Mouse (Mus musculus): ENCODE results near the gene Itm2b. TPM values are rescaled to one million over a fixed set of nuclear protein-coding genes. Genes with fewer than 3 reads are reported as not detected.

Itm2b gene
- polyA plus RNA-seq, 1 experiment from 2014 or later = 883 TPM

DNA sequence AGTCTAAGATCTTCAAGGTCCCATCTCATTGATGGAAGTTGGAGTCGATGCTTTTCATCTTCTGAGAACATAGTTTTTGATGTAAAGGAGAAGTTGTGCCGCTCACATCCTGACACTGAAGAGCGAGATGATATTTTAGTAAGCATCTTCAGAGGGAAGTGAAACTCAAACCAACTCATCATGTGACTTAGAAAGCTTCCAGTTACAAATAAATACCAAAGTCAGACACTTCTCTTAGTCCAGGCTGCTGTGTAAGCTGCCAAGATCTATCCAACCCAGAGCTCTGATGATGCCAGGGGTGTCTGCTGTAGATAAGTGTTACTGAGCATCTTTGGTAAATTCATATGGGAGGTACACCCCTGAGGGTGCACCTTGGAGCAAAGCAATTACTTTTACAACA, 51.2 kb downstream of the Itm2b start:
- Histone ChIP-seq H3K9ac (ENCODE audit: low read length) (no peak overlapping the region), H3K27me3 (ENCODE audit: control insufficient read depth, insufficient read depth, low read length) (no peaks in the 10 kb centered on the region), H3K27ac (replicated peaks in 1 of 2; ENCODE audit: control insufficient read depth in 1 of 2, insufficient read depth in 1 of 2, low read depth in 2 of 2, low read length in 2 of 2) (no peak overlapping the region), H3K9me3 (ENCODE audit: control insufficient read depth, low read length) (no peaks in the 10 kb centered on the region), H3K4me1 (ENCODE audit: control insufficient read depth in 2 of 2, insufficient read depth in 2 of 2, low read length in 2 of 2) (no peaks in the 10 kb centered on the region), H3K4me2 (ENCODE audit: low read length) (no peak overlapping the region), H3K4me3 (ENCODE audit: control insufficient read depth in 1 of 2, insufficient read depth in 1 of 2, low read depth in 1 of 2, low read length in 2 of 2) (no peak overlapping the region), H3K36me3 (ENCODE audit: control insufficient read depth, insufficient read depth, low read length) (no peaks in the 10 kb centered on the region)
- 83% methylated on average over 3 of the region's 3 CpGs for WGBS
- no peak for ATAC-seq (ENCODE audit: insufficient number of reproducible peaks, insufficient read depth, low FRiP score, low read depth)

DNA sequence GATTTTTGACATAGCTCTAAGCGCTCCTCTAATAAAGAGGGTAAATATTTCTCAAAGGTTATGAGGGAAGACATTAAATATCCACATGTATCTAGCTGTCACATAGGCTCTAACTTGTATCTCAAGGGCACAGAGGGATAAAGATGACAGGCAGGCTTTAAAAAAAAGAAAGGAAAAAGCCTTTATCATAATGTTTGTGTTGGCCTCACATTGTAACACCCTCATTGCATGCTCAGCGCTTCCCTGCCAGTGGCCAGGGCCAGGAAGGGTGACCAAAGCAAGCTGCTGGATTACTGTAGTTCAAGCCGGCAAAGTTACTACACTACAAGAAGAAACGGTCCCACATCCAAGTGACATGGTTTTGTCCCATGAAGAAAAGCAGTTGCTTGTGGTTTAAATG, 53.7 kb downstream of the Itm2b start:
- ATAC-seq (ENCODE audit: insufficient number of reproducible peaks, insufficient read depth, low FRiP score, low read depth) = no peak

DNA sequence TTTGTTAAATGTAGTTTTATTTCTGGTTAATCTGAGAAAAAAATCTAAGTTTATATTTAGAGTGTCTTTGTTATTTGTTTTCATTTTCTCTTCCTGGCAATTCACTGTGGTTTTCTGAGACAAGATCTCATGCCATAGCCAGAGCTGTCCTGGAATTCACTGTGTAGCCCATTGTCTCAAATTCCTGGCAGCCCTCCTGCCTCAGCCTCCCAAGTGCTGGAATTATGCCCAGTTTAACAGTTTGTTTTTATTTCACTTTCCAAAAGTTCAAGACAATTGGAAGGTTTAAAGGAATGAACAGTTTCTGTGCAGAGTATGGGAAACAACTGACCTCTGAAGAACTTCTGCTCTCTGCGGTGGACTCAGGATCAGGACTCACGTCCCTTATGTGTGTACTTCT, 55.2 kb downstream of the Itm2b start:
- Histone ChIP-seq H3K27ac (replicated peaks in 1 of 2; ENCODE audit: control insufficient read depth in 1 of 2, insufficient read depth in 1 of 2, low read depth in 2 of 2, low read length in 2 of 2) (no peak overlapping the region), H3K9me3 (ENCODE audit: control insufficient read depth, low read length) (no peaks in the 10 kb centered on the region), H3K27me3 (ENCODE audit: control insufficient read depth, insufficient read depth, low read length) (no peaks in the 10 kb centered on the region), H3K36me3 (ENCODE audit: control insufficient read depth, insufficient read depth, low read length) (no peaks in the 10 kb centered on the region), H3K4me3 (ENCODE audit: control insufficient read depth in 1 of 2, insufficient read depth in 1 of 2, low read depth in 1 of 2, low read length in 2 of 2) (no peak overlapping the region), H3K9ac (ENCODE audit: low read length) (no peak overlapping the region), H3K4me1 (ENCODE audit: control insufficient read depth in 2 of 2, insufficient read depth in 2 of 2, low read length in 2 of 2) (peaks cover 3 to 9% of the 10 kb centered on the region in 2 experiments; a peak in 1 of 4 replicates), H3K4me2 (ENCODE audit: low read length) (no peak overlapping the region)
- no peak for ATAC-seq (ENCODE audit: insufficient number of reproducible peaks, insufficient read depth, low FRiP score, low read depth)
- WGBS = 77% methylated on average over 2 of the region's 2 CpGs

More for the DNA sequence above, 53.7 kb downstream of the Itm2b start:
- H3K4me3 ChIP-seq (ENCODE audit: control insufficient read depth in 1 of 2, insufficient read depth in 1 of 2, low read depth in 1 of 2, low read length in 2 of 2) = no peak overlapping the region
- H3K4me2 ChIP-seq (ENCODE audit: low read length) = no peak overlapping the region
- H3K9ac ChIP-seq (ENCODE audit: low read length) = no peak overlapping the region
- WGBS = 65% methylated on average over 4 of the region's 4 CpGs
- H3K4me1 ChIP-seq (ENCODE audit: control insufficient read depth in 2 of 2, insufficient read depth in 2 of 2, low read length in 2 of 2) = peaks cover 3 to 8% of the 10 kb centered on the region in 2 experiments; a peak in 1 of 4 replicates
- no peaks in the 10 kb centered on the region for H3K36me3 ChIP-seq (ENCODE audit: control insufficient read depth, insufficient read depth, low read length)
- no peaks in the 10 kb centered on the region for H3K9me3 ChIP-seq (ENCODE audit: control insufficient read depth, low read length)
- H3K27me3 ChIP-seq (ENCODE audit: control insufficient read depth, insufficient read depth, low read length) = no peaks in the 10 kb centered on the region
- H3K27ac ChIP-seq (replicated peaks in 1 of 2; ENCODE audit: control insufficient read depth in 1 of 2, insufficient read depth in 1 of 2, low read depth in 2 of 2, low read length in 2 of 2) = no peak overlapping the region

DNA sequence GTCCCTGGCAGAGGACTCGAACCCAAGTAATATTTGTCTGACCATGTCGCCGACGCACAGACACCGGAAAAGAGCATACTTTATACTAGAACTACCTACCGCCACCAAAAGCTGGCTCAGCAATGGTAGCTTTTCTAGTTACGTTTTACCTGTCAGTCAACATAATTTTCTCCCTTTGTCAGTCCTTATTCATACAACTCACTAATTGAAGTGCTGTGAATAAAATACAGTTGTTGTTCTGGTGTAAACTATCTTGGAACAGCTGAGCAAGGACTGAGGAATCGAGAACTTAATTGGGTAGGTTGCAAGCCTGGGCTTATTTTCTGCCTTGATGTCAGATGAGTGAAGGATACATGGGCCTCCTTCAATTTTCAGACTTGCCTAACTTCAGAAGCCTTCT, 58.6 kb downstream of the Itm2b start:
- Histone ChIP-seq H3K27me3 (ENCODE audit: control insufficient read depth, insufficient read depth, low read length) (no peaks in the 10 kb centered on the region), H3K4me2 (ENCODE audit: low read length) (peak overlapping the region; percentile 74), H3K4me1 (ENCODE audit: control insufficient read depth in 2 of 2, insufficient read depth in 2 of 2, low read length in 2 of 2) (peaks cover 3 to 13% of the 10 kb centered on the region in 2 experiments; a peak in 1 of 4 replicates), H3K9ac (ENCODE audit: low read length) (peak overlapping the region; percentile 87), H3K36me3 (ENCODE audit: control insufficient read depth, insufficient read depth, low read length) (no peaks in the 10 kb centered on the region), H3K27ac (replicated peaks in 1 of 2; ENCODE audit: control insufficient read depth in 1 of 2, insufficient read depth in 1 of 2, low read depth in 2 of 2, low read length in 2 of 2) (peak overlapping the region; percentile 54 to 91), H3K9me3 (ENCODE audit: control insufficient read depth, low read length) (no peaks in the 10 kb centered on the region), H3K4me3 (ENCODE audit: control insufficient read depth in 1 of 2, insufficient read depth in 1 of 2, low read depth in 1 of 2, low read length in 2 of 2) (peak overlapping the region; percentile 97 to 100)
- WGBS = 11% methylated on average over 8 of the region's 8 CpGs
- ATAC-seq (ENCODE audit: insufficient number of reproducible peaks, insufficient read depth, low FRiP score, low read depth) = no peak

DNA sequence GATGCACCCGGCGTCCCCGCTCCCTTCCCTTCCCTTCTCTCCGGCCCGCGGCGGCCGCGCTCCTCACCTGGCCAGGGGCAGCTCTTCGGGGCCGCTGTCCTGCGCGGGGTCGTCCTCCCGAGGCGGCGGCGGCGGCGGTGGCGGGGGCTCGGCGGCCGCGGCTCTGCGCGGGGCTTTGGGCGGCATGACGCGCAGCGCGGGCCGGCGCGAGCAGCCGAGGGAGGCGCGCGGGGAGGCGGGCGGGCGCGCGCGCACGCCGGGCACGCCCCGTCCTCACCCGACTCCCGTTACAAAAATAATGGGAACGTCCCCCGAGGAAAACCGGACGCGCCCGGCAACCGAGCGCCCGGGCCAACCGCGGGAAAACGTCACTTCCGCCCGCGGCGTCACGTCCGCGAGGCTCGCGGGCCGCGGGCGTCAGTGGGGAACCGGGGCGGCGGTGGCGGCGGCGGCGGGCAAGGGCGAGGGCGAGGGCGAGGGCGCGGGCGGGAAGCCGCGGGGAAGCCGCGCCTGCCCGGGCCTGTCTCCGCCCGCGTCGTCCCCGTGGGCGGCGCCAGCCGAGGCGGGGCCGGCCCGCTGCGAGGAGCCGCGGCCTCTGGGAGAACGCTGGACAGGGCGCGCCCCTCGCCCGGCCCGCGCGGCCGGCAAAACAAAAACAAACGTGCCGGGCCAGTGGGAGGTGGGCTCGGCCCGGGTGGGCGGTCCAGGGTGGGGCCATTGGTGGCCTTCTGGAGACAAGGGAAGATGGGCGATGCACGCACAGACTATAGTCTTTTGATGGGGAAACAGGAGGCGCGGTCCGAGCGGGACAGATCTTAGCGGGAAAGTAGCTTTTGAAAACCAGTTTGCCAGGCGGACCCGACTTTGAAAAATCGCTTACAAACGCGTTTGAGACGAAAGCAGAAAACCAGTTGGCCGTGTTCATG, 59.4 kb downstream of the Itm2b start, which contains the start of gene Rb1:
Gene Rb1 (minus strand): TSS at position 367 of the 926 bp plus-strand sequence.
- Histone ChIP-seq H3K4me1 (ENCODE audit: control insufficient read depth in 2 of 2, insufficient read depth in 2 of 2, low read length in 2 of 2) (peaks cover 3 to 13% of the 10 kb centered on the region in 2 experiments; a peak in 1 of 4 replicates), H3K4me2 (ENCODE audit: low read length) (peak within 1 kb of the TSS; percentile 74), H3K36me3 (ENCODE audit: control insufficient read depth, insufficient read depth, low read length) (no peaks in the 10 kb centered on the region), H3K9me3 (ENCODE audit: control insufficient read depth, low read length) (no peaks in the 10 kb centered on the region), H3K27me3 (ENCODE audit: control insufficient read depth, insufficient read depth, low read length) (no peaks in the 10 kb centered on the region), H3K9ac (ENCODE audit: low read length) (peak within 1 kb of the TSS; percentile 87), H3K27ac (replicated peaks in 1 of 2; ENCODE audit: control insufficient read depth in 1 of 2, insufficient read depth in 1 of 2, low read depth in 2 of 2, low read length in 2 of 2) (peak within 1 kb of the TSS; percentile 72 to 91), H3K4me3 (ENCODE audit: control insufficient read depth in 1 of 2, insufficient read depth in 1 of 2, low read depth in 1 of 2, low read length in 2 of 2) (peak within 1 kb of the TSS; percentile 97 to 100)
- peak; percentile 88 for ATAC-seq (ENCODE audit: insufficient number of reproducible peaks, insufficient read depth, low FRiP score, low read depth)
- under 1% methylated on average over 96 of the region's 135 CpGs for WGBS

DNA sequence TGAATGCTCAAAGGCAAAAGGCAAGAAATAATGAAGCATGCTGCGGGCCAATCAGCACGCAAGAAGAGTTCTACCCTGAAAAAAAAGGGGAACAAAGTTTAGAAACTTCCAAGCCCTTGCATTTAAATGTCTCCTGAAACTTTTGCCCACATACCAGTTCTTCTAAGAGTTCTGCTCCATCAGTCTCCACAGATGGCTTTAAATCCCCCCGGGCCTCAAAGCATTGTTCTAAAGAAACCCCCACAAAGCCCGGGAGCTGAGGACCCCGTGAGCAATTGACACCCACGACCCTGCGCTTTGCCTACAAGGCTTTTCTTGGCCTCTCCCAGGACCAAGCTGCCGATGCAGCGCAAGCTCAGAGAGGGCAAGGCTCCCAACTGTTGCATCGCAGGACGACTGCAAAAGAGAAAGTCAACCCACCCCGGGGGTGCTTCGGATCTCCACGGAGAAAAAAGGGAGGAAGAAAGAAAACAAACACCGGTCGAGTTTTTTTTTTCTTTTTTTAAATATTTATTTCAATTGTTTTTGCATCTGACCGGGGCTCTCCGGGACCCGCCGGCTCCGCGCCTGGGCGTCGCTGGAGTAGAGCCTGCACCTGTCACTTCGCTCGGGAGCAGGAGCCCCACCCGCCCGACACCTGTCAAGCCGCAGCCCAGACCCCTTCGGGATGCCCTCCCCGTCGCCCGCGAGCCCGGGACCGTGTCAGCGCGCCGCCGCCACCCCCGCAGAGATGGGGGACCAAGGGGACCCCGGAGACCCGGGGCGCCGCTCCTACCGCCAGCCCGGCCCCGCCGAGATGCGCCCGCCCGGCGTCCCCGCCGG, 60.2 kb downstream of the Itm2b start:
- H3K9ac ChIP-seq (ENCODE audit: low read length) = peak overlapping the region; percentile 87
- peak overlapping the region; percentile 97 to 100 for H3K4me3 ChIP-seq (ENCODE audit: control insufficient read depth in 1 of 2, insufficient read depth in 1 of 2, low read depth in 1 of 2, low read length in 2 of 2)
- H3K27me3 ChIP-seq (ENCODE audit: control insufficient read depth, insufficient read depth, low read length) = no peaks in the 10 kb centered on the region
- peak; percentile 50 for ATAC-seq (ENCODE audit: insufficient number of reproducible peaks, insufficient read depth, low FRiP score, low read depth)
- no peaks in the 10 kb centered on the region for H3K9me3 ChIP-seq (ENCODE audit: control insufficient read depth, low read length)
- peak overlapping the region; percentile 72 to 91 for H3K27ac ChIP-seq (replicated peaks in 1 of 2; ENCODE audit: control insufficient read depth in 1 of 2, insufficient read depth in 1 of 2, low read depth in 2 of 2, low read length in 2 of 2)
- 2% methylated on average over 54 of the region's 55 CpGs for WGBS
- H3K4me2 ChIP-seq (ENCODE audit: low read length) = peak overlapping the region; percentile 74
- peaks cover 3 to 13% of the 10 kb centered on the region in 2 experiments; a peak in 1 of 4 replicates for H3K4me1 ChIP-seq (ENCODE audit: control insufficient read depth in 2 of 2, insufficient read depth in 2 of 2, low read length in 2 of 2)
- 0 out of 2 replicates have a peak, but pooled peaks cover 4% of the 10 kb centered on the region for H3K36me3 ChIP-seq (ENCODE audit: control insufficient read depth, insufficient read depth, low read length)

DNA sequence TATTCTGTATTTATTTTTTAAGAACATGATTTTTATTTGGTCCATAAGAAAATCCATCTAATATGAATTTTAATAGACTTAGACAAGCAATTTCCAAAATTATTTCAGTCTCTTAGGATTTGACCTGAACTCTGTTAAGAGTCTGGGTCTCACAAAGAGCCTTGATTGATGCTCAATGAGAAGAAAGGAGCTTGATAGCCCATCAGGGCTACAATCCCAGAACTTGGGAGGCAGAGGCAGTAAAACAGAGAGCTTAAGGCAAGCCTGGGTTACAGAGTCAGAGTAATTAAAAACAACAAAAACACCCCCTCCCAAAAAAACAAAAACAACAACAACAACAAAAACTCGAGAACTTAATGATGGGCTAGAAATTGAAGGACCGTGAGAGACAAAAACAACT, 61.1 kb downstream of the Itm2b start:
- H3K9me3 ChIP-seq (ENCODE audit: control insufficient read depth, low read length) = no peaks in the 10 kb centered on the region
- ATAC-seq (ENCODE audit: insufficient number of reproducible peaks, insufficient read depth, low FRiP score, low read depth) = no peak
- no peaks in the 10 kb centered on the region for H3K27me3 ChIP-seq (ENCODE audit: control insufficient read depth, insufficient read depth, low read length)
- H3K4me1 ChIP-seq (ENCODE audit: control insufficient read depth in 2 of 2, insufficient read depth in 2 of 2, low read length in 2 of 2) = peaks cover 3 to 13% of the 10 kb centered on the region in 2 experiments; a peak in 1 of 4 replicates
- H3K4me3 ChIP-seq (ENCODE audit: control insufficient read depth in 1 of 2, insufficient read depth in 1 of 2, low read depth in 1 of 2, low read length in 2 of 2) = no peak overlapping the region; a peak in 1 of 4 replicates
- 88% methylated on average over 2 of the region's 2 CpGs for WGBS
- H3K36me3 ChIP-seq (ENCODE audit: control insufficient read depth, insufficient read depth, low read length) = 0 out of 2 replicates have a peak, but pooled peaks cover 4% of the 10 kb centered on the region
- H3K27ac ChIP-seq (replicated peaks in 1 of 2; ENCODE audit: control insufficient read depth in 1 of 2, insufficient read depth in 1 of 2, low read depth in 2 of 2, low read length in 2 of 2) = no peak overlapping the region
- H3K9ac ChIP-seq (ENCODE audit: low read length) = no peak overlapping the region
- 0 out of 2 replicates have a peak overlapping the region, but pooled peaks have one; percentile 74 for H3K4me2 ChIP-seq (ENCODE audit: low read length)
